Mouse (Mus musculus) stomach, embryonic 14.5 days (tissue): ENCODE data around the gene Uqcc2. TPM values are rescaled to one million over a fixed set of nuclear protein-coding genes. Genes with fewer than 3 reads are reported as not detected.

Source experiments
- ATAC-seq: fragments of 200-750 bp; cut with Nextera tagmentation; 2 replicates; pipeline ENCODE4 v1.8.0; 2017; ENCODE audit warnings: low read depth, moderate TSS enrichment; ENCODE audit not compliant: insufficient number of reproducible peaks, insufficient read depth, low FRiP score
- H3K27ac ChIP-seq: fragments of 300-500 bp; sonication (generic); 2 replicates; pipeline ENCODE4 v1.5.1; 2014; ENCODE audit warnings: mild to moderate bottlenecking, low read length, moderate library complexity, mixed read lengths
- H3K27me3 ChIP-seq: fragments of 300-500 bp; sonication (generic); 2 replicates; pipeline ENCODE4 v1.6.1; 2014; ENCODE audit warnings: low read length, control low read depth, mixed read lengths; ENCODE audit not compliant: control insufficient read depth, insufficient read depth
- H3K36me3 ChIP-seq: fragments of 300-500 bp; sonication (generic); 2 replicates; pipeline ENCODE4 v1.6.1; 2014; ENCODE audit warnings: mild to moderate bottlenecking, control low read depth, low read length, moderate library complexity, mixed read lengths; ENCODE audit not compliant: control insufficient read depth, insufficient read depth
- H3K4me1 ChIP-seq: fragments of 300-500 bp; sonication (generic); 2 replicates; pipeline ENCODE4 v1.6.1; 2014; ENCODE audit warnings: low read length, control low read depth, mixed read lengths; ENCODE audit not compliant: control insufficient read depth, insufficient read depth
- H3K4me2 ChIP-seq: fragments of 300-500 bp; sonication (generic); replicated peaks from 2 replicates; pipeline ENCODE4 v1.6.1; 2014; ENCODE audit warnings: low read depth, low read length, control low read depth
- H3K4me3 ChIP-seq: fragments of 300-500 bp; sonication (generic); 2 replicates; pipeline ENCODE4 v1.5.1; 2014; ENCODE audit warnings: low read depth, low read length, control low read depth
- H3K9ac ChIP-seq: fragments of 300-500 bp; sonication (generic); replicated peaks from 2 replicates; pipeline ENCODE4 v1.6.1; 2014; ENCODE audit warnings: low read depth, mild to moderate bottlenecking, control low read depth, low read length, moderate library complexity, mixed read lengths
- H3K9me3 ChIP-seq: fragments of 300-500 bp; sonication (generic); 2 replicates; pipeline ENCODE4 v1.6.1; 2016; ENCODE audit warnings: low read depth, low read length, control low read depth; ENCODE audit not compliant: control insufficient read depth
- WGBS: fragments of 180-500 bp; shearing (Covaris S2); extraction: QIAGEN DNeasy Blood & Tissue Kit; methylation state at CpG from one replicate; pipeline ENCODE4 v1.1.7; 2014; 5-methylcytosine and 5-hydroxymethylcytosine counted together
- polyA plus RNA-seq: library from polyadenylated mRNA; unstranded; fragments of >200 nt; fragmentation: Nextera tagmentation; extraction: Ambion mirVana; gene quantifications from 2 replicates; pipeline ENCODE4 v1.2.1, GENCODE M21; 2014

Uqcc2 gene
- polyA plus RNA-seq, 1 experiment from 2014 or later, result 362 TPM

- H3K9ac ChIP-seq, result no peak overlapping the region
- H3K4me3 ChIP-seq, result no peak overlapping the region
- H3K36me3 ChIP-seq, result peaks cover 4% of the 10 kb centered on the region; the same call in 1 of the 2 replicates
- H3K9me3 ChIP-seq, result no peaks in the 10 kb centered on the region
- ATAC-seq, result no peak
- no peaks in the 10 kb centered on the region for H3K27me3 ChIP-seq
- H3K4me1 ChIP-seq, result no peaks in the 10 kb centered on the region
- H3K4me2 ChIP-seq, result no peak overlapping the region
- 77% methylated on average over 5 of the region's 5 CpGs for WGBS
- no peak overlapping the region for H3K27ac ChIP-seq
These were observed 32.0 kb downstream of the Uqcc2 start for GRCm38 (mm10) chr17:27101675-27102074.

GRCm38 (mm10) chr17:27095690-27096089, 38.0 kb downstream of the Uqcc2 start:
- H3K36me3 ChIP-seq, result peaks cover 4% of the 10 kb centered on the region
- H3K4me1 ChIP-seq, result no peaks in the 10 kb centered on the region
- ATAC-seq, result 0 out of 2 replicates have a peak, but pooled peaks have one; percentile 3
- H3K27ac ChIP-seq, result no peak overlapping the region
- H3K9me3 ChIP-seq, result no peaks in the 10 kb centered on the region
- WGBS, result 34% methylated on average over 13 of the region's 13 CpGs
- H3K27me3 ChIP-seq, result no peaks in the 10 kb centered on the region
- H3K4me2 ChIP-seq, result no peak overlapping the region
- H3K9ac ChIP-seq, result no peak overlapping the region
- H3K4me3 ChIP-seq, result no peak overlapping the region

- Histone ChIP-seq H3K4me2 (no peak overlapping the region), H3K36me3 (peaks cover 11% of the 10 kb centered on the region), H3K9ac (no peak overlapping the region), H3K4me1 (no peaks in the 10 kb centered on the region), H3K27ac (no peak overlapping the region), H3K9me3 (no peaks in the 10 kb centered on the region), H3K27me3 (no peaks in the 10 kb centered on the region), H3K4me3 (no peak overlapping the region)
- WGBS, result 70% methylated on average over 9 of the region's 9 CpGs
- no peak for ATAC-seq
These were observed 43.6 kb downstream of the Uqcc2 start for GRCm38 (mm10) chr17:27090068-27090467.

- peaks cover 7% of the 10 kb centered on the region; the same call in 1 of the 2 replicates for H3K36me3 ChIP-seq
- no peak overlapping the region for H3K4me3 ChIP-seq
- 40% methylated on average over 11 of the region's 12 CpGs for WGBS
- 0 out of 2 replicates have a peak, but pooled peaks cover 5% of the 10 kb centered on the region for H3K4me1 ChIP-seq
- no peak for ATAC-seq
- H3K27ac ChIP-seq, result no peak overlapping the region
- no peak overlapping the region for H3K9ac ChIP-seq
- H3K4me2 ChIP-seq, result no peak overlapping the region
- H3K27me3 ChIP-seq, result no peaks in the 10 kb centered on the region
- H3K9me3 ChIP-seq, result no peaks in the 10 kb centered on the region
These were observed 46.3 kb downstream of the Uqcc2 start for GRCm38 (mm10) chr17:27087426-27087825.

- ATAC-seq, result no peak
These were observed 48.0 kb downstream of the Uqcc2 start for GRCm38 (mm10) chr17:27085676-27086075.

GRCm38 (mm10) chr17:27083601-27084000, 50.1 kb downstream of the Uqcc2 start:
- H3K4me1 ChIP-seq, result 0 out of 2 replicates have a peak, but pooled peaks cover 5% of the 10 kb centered on the region
- no peak for ATAC-seq
- H3K4me2 ChIP-seq, result no peak overlapping the region
- H3K36me3 ChIP-seq, result no peaks in the 10 kb centered on the region
- no peak overlapping the region for H3K9ac ChIP-seq
- 81% methylated on average over 9 of the region's 9 CpGs for WGBS
- H3K27me3 ChIP-seq, result no peaks in the 10 kb centered on the region
- no peak overlapping the region for H3K27ac ChIP-seq
- H3K4me3 ChIP-seq, result no peak overlapping the region
- no peaks in the 10 kb centered on the region for H3K9me3 ChIP-seq

More at GRCm38 (mm10) chr17:27085676-27086075, 48.0 kb downstream of the Uqcc2 start:
- H3K4me2 ChIP-seq, result no peak overlapping the region
- no peaks in the 10 kb centered on the region for H3K9me3 ChIP-seq
- H3K27me3 ChIP-seq, result no peaks in the 10 kb centered on the region
- no peak overlapping the region for H3K9ac ChIP-seq
- no peak overlapping the region for H3K4me3 ChIP-seq
- H3K4me1 ChIP-seq, result 0 out of 2 replicates have a peak, but pooled peaks cover 5% of the 10 kb centered on the region
- peaks cover 7% of the 10 kb centered on the region; the same call in 1 of the 2 replicates for H3K36me3 ChIP-seq
- no peak overlapping the region for H3K27ac ChIP-seq
- WGBS, result 69% methylated on average over 2 of the region's 2 CpGs

- ATAC-seq, result no peak
- Histone ChIP-seq H3K4me2 (no peak overlapping the region), H3K4me1 (0 out of 2 replicates have a peak, but pooled peaks cover 5% of the 10 kb centered on the region)
These were observed 50.9 kb downstream of the Uqcc2 start for GRCm38 (mm10) chr17:27082796-27083195.

GRCm38 (mm10) chr17:27081868-27082267, 51.8 kb downstream of the Uqcc2 start:
- Histone ChIP-seq H3K4me2 (no peak overlapping the region), H3K9ac (no peak overlapping the region), H3K4me3 (no peak overlapping the region), H3K9me3 (no peaks in the 10 kb centered on the region; the same call in 1 of the 2 replicates), H3K36me3 (no peaks in the 10 kb centered on the region), H3K4me1 (0 out of 2 replicates have a peak, but pooled peaks cover 5% of the 10 kb centered on the region), H3K27ac (no peak overlapping the region), H3K27me3 (no peaks in the 10 kb centered on the region)
- no peak for ATAC-seq
- WGBS, result 66% methylated on average over 5 of the region's 5 CpGs

More at GRCm38 (mm10) chr17:27082796-27083195, 50.9 kb downstream of the Uqcc2 start:
- no peaks in the 10 kb centered on the region; the same call in 1 of the 2 replicates for H3K9me3 ChIP-seq
- H3K9ac ChIP-seq, result no peak overlapping the region
- no peaks in the 10 kb centered on the region for H3K36me3 ChIP-seq
- H3K27me3 ChIP-seq, result no peaks in the 10 kb centered on the region
- no peak overlapping the region for H3K27ac ChIP-seq
- H3K4me3 ChIP-seq, result no peak overlapping the region
- 58% methylated on average over 8 of the region's 8 CpGs for WGBS

GRCm38 (mm10) chr17:27078499-27078898, 55.2 kb downstream of the Uqcc2 start:
- Histone ChIP-seq H3K4me1 (peaks cover 15% of the 10 kb centered on the region; the same call in 1 of the 2 replicates), H3K27ac (no peak overlapping the region), H3K9me3 (no peaks in the 10 kb centered on the region; the same call in 1 of the 2 replicates), H3K9ac (no peak overlapping the region), H3K36me3 (no peaks in the 10 kb centered on the region), H3K27me3 (no peaks in the 10 kb centered on the region), H3K4me3 (no peak overlapping the region), H3K4me2 (no peak overlapping the region)
- 75% methylated on average over 6 of the region's 6 CpGs for WGBS
- no peak for ATAC-seq
